Mouse (Mus musculus) hindlimb bud, embryonic 11.5 days (tissue): ENCODE measurements around the gene Nbr1.
A peak's percentile ranks its signal among the peaks of the same experiment; 100 is the strongest.
"Not testable (repeated sequence)": the region's sequence is repeated elsewhere in the genome, so short reads cannot be mapped to it uniquely, and the experiment has no call there.

ENCODE experiments used
- DNase-seq: peaks from one replicate; pipeline ENCODE4 v3.0.0-alpha.2; 2012; ENCODE audit warnings: low read depth, low spot score; ENCODE audit errors: extremely low spot score

Gene Nbr1

DNA sequence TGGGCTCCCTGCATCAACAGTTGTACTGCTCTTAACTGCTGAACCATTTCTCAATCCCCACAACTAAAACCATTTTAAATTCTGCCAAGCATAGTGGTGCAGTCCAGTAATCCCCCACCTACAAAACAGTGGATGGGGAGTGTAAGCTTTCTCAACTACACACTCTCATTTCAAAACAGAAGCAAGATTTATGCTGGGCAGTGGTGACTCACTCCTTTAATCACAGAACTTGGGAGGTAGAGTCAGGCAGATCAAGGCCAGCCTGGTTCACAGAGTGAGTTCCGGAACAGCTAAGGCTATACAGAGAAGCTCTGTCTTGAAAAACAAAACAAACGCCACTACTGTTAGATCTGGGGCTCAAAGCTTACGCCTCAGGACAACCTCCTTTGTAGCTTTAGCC is 66.6 kb downstream of the Nbr1 start:
- no peak for DNase-seq

DNA sequence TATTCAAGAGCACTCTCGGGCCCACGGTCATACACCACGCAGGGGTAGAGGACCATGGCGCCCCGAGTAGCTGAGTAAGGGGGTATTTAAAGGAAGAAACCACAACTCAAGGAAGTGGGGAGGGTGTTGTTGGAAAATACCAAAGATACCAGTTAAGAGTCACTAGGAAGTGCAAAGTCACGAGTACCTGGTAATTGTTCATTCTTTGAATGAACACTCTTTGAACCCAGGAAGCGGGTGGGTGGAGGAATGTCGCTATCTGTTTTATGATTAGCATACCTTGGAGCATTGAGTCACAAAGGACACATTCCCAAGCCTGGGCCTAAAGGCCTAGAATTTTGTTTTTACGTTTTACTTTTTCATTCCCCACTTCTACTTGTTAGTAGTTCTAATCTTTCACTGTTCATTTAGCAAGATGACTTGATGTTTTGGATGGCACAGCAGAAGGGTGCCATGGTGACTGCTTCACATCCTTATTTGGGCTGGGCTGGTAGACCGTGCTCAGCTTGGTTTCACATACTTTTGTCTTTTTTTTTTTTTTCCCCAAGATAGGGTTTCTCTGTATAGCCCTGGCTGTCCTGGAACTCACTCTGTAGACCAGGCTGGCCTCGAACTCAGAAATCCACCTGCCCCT is 68.2 kb downstream of the Nbr1 start:
- DNase-seq, result not testable (repeated sequence)

DNA sequence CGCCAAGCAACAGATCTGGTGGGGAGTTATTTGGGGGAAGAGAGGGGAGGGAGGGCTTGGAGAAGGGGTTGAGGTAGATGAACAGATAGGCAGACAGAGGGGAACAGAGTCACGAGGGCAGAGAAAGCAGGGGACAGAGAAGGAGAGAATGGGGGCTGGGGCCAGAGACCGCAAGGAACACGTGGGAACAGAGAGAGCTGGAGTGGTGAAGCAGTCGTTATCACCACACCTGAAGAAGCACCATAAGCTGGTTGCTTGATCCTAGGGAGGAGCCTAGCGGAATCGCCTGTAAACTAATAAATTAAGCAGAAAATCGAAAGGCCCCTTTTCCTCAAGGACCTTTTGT is 74.7 kb downstream of the Nbr1 start:
- DNase-seq, result no peak

DNA sequence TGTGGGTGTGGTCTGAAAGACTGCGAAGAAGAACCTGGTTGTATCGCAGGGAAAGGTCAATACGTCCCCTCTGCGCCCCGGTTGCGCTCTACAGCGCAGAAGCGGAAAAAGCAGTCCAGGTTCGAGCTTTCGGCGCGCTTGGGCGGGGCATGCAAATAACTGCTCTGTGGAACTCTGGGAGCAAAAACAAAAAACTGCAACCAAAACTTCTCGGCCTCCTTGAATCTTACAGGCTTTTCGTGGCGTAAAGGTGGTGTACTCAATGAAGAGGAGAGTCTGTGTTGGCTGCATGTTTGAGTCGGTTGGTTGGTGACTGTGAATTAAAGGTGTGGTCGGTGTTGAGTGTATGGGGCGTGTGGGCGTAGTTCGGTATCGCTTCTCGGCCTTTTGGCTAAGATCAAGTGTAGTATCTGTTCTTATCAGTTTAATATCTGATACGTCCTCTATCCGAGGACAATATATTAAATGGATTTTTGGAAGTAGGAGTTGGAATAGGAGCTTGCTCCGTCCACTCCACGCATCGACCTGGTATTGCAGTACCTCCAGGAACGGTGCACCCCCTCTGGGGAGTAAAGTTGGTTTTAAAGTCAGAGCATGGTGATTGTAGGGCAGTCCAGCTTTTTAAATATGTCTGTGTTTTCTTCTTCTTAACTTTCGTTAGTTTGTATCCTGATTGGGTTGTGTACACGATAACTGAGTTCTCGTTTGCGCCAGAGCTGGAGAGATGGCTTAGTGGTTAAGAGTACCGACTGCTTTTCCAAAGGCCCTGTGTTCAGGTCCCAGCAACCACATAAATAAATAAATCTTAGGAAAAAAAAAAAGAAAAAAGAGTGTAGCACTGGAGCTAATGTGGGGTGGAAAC is 75.3 kb downstream of the Nbr1 start, which contains the start of gene Rdm1:
Gene Rdm1 (plus strand): TSS at position 201 of the 862 bp plus-strand sequence.
- peak; percentile 92 for DNase-seq

DNA sequence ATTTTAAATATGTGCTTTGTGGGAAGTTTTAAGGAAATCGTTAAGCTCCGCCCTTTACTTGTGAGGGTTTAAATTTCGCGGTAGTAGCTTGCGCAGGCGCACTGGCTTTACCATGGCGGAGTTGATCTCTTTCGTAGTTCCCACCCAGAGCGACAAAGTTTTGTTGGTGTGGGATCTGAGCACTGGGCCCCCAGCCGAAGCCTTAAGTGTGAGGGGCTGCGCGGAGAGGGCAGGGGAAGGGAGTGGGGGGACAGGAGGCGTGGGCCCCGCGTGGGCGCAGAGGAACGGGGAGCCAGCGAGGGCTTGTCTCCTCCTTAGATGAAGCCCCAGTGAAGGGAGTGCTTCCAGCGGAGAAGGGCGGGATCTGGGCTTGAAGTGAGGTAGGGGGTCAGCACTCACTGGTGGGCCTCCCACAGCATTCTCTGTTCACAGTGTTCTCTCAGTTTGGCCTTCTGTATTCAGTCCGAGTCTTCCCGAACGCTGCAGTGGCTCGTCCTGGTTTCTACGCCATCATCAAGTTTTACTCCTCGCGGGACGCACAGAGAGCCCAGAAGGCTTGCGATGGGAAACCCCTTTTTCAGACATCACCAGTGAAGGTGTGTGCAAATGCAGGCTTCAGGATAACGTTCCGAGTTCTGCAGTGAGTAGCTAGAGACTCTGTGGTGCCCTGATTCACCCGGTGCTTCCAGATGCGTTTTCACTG is 76.1 kb downstream of the Nbr1 start:
- no peak for DNase-seq

DNA sequence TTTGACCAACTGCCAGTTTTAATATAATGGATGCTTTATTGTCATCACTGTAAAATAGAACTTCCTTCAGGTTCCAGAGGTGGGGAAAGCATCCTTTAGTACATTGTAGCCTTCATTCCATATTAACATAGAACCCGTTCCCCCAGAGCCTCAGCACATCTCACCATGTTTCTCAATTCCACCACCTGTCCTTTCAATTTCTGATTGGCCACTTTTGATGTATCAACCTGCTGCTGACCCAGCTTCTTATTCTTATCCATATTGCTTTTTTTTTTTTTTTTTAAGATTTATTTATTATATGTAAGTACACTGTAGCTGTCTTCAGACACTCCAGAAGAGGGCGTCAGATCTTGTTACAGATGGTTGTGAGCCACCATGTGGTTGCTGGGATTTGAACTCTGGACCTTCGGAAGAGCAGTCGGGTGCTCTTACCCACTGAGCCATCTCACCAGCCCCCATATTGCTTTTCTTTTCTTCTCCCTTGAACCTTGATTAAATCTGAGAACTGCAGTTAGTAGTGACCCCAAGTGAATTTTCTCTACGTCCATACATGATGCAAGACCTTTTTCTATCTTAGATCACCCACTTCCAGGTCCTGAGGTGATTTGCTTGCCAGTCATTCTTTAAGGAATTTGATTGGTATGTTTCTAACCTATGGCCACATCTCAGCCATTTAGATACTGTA is 76.9 kb downstream of the Nbr1 start:
- DNase-seq, result not testable (repeated sequence)
